Mouse (Mus musculus) 416B (cell line): ENCODE data around the gene Fbxo6.

Source experiments
- DNase-seq: peaks from one replicate; pipeline ENCODE4 v3.0.0; 2011; ENCODE audit warnings: low read depth

The Fbxo6 gene

DNA sequence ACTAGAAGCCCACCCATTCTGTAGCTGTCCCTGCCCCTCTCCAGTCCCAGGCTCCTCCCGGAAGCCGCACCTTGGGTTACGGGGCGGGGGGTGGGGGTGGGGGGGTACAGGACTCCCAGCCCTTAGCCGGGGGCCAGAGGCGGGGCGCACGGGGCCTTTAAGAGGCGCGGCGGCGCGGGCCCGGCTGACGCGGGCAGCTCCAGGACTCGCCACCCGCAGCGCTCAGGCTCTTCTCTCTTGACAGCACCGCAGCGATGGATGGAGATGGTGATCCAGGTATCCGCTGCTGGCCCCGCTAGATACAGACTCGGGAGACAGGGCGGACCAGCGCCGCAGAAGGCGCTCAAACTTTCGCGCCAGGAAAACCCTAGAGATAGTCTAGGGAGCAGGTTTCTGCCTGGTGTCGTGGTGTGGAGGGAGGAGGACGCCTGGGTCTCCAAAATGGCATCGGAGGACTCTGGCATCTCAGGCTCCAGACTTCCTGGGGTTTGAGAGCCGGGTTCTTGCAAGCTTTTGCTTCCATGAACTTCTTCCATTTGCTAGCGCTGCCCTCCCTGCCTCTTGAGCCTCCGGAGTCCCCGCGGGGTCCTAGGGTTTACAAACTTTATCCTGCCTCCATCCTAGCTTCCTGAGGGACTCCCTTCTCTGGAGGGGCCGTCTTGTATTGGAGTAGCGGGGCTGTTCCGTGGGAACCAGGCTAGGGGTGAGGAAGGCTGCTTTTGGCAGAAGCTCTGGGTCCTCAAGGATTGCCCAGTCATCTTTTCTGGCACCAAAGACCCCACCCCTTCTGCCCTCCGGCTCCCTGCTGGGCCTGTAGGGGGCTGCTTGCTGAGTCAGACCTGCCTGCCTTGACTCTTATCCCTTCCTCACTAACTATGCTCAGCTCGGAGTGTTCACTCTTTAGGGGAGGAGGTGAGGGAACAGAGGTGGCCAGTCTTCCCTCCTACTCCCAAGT is 8.8 kb upstream of the Fbxo6 start, which contains the start of the genes Fbxo44 and Fbxo2:
Gene Fbxo44, minus strand, starts transcription at position 47 of the 955 bp plus-strand sequence.
Gene Fbxo2, plus strand, starts transcription at position 186 of the 955 bp plus-strand sequence.
- DNase-seq: no peak

- peak; percentile 98 for DNase-seq
These were observed 7.8 kb upstream of the Fbxo6 start for GRCm38 (mm10) chr4:148159544-148160435.

DNA sequence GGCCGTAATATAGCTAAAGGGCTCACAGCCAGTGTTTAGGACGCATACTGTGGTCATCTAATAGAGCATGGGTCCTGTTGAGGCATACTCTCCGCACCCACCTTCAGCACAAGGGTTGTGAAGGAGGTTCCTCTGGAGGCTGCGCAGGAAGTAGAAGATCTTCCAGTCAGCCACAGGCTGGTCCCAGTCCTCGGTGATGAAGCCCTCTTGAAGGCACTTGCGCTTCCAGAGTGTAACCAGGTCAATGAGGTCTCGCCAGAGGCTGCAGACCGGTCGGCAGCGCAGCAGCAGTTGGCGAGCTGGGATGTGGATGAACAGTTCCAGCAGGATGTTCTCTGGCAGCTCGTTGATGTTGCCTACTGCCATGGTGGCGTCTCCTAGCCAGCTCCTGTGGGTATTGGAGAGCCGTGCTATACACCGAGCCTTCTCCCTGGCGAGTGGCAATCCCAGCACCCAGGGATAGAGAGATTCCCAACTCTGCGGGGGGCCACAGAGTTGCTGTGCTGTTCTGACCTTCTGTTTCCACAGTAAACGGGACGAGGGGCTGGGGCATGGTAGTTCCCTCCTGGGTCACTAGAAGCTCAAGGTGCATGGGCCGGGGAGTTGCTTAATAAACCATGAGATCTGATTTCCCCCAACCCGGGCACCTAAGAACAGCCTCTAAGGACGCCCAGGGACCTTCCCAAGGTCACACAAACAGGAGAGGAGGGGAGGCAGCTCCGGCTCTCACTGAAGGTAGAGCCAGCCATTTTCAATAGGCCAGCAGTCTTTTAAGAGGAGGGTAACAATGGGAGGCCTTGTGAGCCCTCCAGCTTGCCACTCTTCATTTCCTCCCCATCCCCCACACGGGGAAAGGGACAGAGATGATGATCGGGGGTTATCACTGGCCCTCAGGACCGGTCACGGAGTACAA is 6.8 kb upstream of the Fbxo6 start:
- DNase-seq: no peak

DNA sequence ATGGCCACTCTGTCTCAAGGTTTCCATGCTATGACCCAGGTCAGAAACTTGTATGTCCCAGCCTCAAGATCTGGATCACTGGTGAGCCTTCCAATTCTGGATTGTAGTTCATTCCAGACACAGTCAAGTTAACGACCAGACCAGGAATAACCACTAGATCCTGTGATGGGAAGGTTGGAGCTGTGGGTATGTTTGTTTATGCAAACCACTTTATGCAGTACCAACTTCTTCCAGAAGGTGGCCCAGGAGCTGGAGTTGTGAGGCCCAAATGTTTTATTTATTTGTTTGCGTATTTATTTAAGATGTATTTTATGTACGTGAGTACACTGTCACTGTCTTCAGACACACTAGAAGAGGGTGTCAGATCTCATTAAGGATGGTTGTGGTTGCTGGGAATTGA is 3.0 kb upstream of the Fbxo6 start:
- peak; percentile 59 for DNase-seq

GRCm38 (mm10) chr4:148154006-148154405 is 2.1 kb upstream of the Fbxo6 start:
- DNase-seq: no peak

DNA sequence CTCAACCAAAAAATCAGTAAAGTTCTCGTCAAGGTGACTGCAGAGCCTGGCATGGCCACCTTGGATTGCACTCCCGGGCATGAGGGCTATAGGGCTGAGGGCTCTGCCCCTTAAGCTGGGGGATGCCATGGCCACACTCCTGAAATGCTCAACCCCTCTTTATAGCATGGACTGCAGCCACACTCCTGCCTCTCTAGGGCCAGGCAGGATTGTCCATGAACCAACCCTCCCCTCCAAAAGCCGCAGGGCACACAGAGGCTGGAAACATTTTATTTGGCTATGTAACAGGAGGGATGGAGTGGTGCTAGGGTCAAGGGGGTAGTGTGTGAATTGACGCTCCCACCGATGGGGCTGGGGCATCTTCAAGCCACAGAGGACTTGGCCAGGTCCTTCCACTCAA is 607 bp upstream of the Fbxo6 start:
- DNase-seq: no peak

DNA sequence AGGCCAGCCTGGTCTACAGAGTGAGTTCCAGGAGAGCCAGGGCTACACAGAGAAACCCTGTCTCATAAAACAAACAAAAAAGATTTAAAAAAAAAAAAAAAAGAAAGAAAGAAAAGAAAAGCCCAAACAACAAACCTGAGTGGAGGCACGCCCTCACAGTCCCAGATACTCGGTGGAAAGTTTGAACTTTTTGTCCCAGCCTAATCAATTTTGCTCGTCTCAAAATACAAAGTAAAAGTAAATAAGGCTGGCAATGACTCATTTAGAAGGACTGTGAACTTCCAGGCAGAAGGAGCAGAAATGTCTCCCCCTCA is 1.0 kb downstream of the Fbxo6 start:
- no peak for DNase-seq

- DNase-seq: no peak
These were observed 1.7 kb downstream of the Fbxo6 start for GRCm38 (mm10) chr4:148150242-148150641.

GRCm38 (mm10) chr4:148149540-148149939 is 2.4 kb downstream of the Fbxo6 start:
- DNase-seq: no peak

DNA sequence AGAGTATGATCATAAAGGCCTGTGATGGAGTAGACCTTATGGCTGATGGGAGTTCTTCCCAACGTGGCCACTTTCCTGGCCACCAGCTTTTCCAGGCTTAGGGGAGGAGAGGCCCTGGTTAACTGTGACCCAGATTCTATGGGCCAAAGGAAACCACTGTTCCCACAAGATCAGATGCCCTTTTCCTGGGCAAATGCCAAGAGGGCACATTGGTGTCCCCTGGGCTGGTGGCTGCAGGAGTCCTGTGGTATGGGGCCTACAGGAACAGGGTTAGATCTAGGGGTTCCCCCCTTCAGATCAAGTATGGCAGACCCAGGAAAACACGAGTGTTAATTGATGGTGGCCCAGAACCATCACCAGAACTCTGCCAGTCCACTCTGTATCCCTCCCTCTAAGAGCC is 4.2 kb downstream of the Fbxo6 start:
- no peak for DNase-seq

- no peak for DNase-seq
These were observed 8.2 kb downstream of the Fbxo6 start for GRCm38 (mm10) chr4:148143721-148144120.

- DNase-seq: peak; percentile 97
These were observed 11.6 kb downstream of the Fbxo6 start for GRCm38 (mm10) chr4:148140098-148141011.

GRCm38 (mm10) chr4:148139767-148140097 is 12.2 kb downstream of the Fbxo6 start:
- DNase-seq: no peak

- DNase-seq: no peak
These were observed 14.4 kb downstream of the Fbxo6 start for GRCm38 (mm10) chr4:148137503-148137902.

DNA sequence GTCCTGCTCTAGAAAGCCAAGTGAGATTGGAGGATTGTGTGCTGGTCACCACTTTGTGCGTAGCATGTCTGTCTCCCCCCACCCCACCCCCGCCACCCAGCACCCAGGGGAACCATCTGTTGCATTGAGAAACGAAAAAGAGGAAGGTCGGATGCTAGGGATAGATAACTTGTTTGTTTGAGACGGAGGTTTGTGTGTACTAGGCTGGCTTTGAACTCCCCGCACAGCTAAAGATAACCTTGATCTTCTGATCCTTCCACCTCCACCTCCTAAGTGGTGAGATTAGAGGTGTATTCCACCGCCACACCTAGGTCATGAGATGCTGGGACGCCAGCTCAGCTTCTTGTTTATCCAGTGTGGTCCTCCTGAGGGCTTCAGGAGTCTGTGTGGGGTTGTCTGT is 17.0 kb downstream of the Fbxo6 start:
- DNase-seq: no peak

- no peak for DNase-seq
These were observed 20.4 kb downstream of the Fbxo6 start for GRCm38 (mm10) chr4:148131497-148132081.

DNA sequence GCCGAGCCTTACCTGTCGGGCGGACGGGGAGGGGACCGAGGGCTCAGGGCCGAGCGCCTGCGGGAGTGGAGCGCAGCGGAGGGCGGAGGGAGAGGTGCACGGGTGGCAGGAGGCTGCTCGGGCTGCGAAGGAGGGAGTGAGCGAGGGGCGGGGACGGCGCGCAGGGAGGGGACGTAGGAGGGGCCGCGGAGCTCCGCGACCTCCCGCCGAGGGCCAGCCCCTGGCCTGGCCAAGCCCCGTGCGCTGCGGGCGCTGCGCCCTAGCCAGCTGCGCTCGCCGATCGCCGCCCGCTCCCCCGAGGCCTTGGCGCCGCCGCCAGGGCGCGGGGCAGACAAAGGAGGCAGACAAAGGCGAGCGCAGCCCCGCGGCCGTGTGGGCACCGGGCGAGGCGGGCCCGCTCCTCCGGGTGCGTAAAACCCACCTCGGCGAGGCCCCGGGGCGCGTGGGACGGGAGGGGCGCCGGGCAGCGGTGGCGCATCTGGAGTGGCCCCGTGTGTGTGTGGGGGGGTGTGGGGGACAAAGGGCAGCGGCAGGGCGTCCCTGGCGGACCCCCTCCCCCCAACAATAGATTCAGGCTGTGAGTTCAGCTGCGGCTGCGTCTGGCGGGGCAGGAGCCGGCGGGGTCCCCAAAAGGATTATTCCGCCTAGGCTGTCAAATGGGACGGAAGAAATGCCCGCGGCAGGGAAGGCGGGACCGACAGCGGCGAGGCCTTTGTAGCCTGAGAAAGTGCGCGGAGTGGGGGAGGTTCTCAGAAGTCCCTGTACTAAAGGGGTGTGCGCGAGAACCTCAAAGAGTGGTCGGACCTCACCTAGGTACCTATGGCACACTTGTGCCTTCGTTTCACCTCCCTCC is 21.2 kb downstream of the Fbxo6 start, which contains the start of gene Draxin:
Gene Draxin, minus strand, starts transcription at position 138 of the 853 bp plus-strand sequence.
- no peak for DNase-seq

DNA sequence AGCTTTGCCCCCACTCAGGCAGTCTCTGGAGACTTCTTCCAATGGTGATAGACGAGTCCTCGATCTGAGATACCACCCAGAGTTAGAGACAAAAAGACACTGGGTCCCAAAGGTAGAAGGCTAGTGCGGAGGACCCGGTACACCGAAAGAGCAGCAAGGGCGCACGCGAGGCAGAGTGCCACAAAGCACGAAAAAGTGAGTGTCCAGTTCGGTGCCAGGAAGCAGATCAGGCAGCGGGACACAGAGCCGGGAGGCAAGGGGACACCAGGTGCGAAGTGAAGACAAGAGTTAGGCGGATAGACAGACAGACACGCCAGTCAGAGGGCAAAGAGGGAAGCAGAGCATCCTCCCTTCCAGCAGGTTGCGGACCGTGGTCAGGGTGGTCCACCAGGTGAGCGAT is 21.8 kb downstream of the Fbxo6 start, which contains the start of gene Mad2l2:
Gene Mad2l2, plus strand, starts transcription at position 252 of the 400 bp plus-strand sequence.
- DNase-seq: no peak

DNA sequence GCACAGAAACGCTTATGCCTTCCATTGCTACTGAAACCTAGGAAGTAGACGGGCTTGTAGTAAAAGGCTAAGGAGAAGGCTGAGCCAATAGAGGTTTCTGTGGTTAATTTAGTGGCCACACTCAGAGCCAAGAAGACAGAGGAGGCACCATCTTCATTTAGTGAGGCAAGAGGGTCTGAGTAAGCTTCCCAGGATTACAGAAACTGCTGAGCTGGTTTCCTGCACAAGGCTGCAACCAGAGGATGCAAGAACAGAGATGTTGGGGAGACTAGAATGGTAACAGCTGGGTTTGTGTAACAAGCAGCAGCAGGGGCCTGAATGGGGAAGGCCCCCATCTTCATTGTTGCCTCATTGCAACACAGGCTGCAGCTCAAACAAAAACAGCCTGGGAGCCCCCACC is 23.3 kb downstream of the Fbxo6 start:
- peak; percentile 81 for DNase-seq
